Comparison of ENCODE assay signal across 10 mouse cellular contexts in genomic region chr11:82683765-82684505, GRCm38 (mm10).
A peak's percentile ranks its signal among the peaks of the same experiment; 100 is the strongest.
DNase-seq lines count a peak whose midpoint lies in the region; ATAC-seq and TF ChIP-seq lines count a peak whose summit lies in the region.
"Had no signal": no experiment of that assay in that cellular context is flagged by ENCODE, and none has a peak within 500 bp of the region (broad histone marks: within the 10 kb centered on the region; RNA-seq: fewer than 3 reads in every experiment).

No protein-coding gene starts in this region.

- 50% methylated on average over 12 of the region's 12 CpGs for WGBS in kidney, postnatal 0 days
- 36% methylated on average over 12 of the region's 12 CpGs for WGBS in small intestine, adult 2 months
- 45% methylated on average over 12 of the region's 12 CpGs for whole genome bisulfite sequencing in heart, embryonic 12.5 days

- no peak for TF ChIP-seq POLR2A in ES-Bruce4 (IDR thresholded peaks at IDR 0.05; ENCODE audit: insufficient read depth, low read length)
- no peak for TF ChIP-seq POLR2A in small intestine, adult 2 months (IDR thresholded peaks at IDR 0.05; ENCODE audit: low read depth, low read length)

- H3K4me3 ChIP-seq in kidney, postnatal 0 days (replicated peaks; ENCODE audit: low read depth, low read length), result no peak overlapping the region
- no peak overlapping the region for H3K4me3 ChIP-seq in ES-Bruce4 (ENCODE audit: low read depth, low read length)
- no peak overlapping the region for H3K4me3 ChIP-seq in small intestine, adult 2 months (ENCODE audit: low read depth, low read length)
- no peak overlapping the region for H3K4me3 ChIP-seq in heart, embryonic 12.5 days

- H3K9me3 ChIP-seq in kidney, postnatal 0 days (replicated peaks; ENCODE audit: low read length), result no peaks in the 10 kb centered on the region
- no peaks in the 10 kb centered on the region for H3K9me3 ChIP-seq in ES-Bruce4 (replicated peaks; ENCODE audit: control insufficient read depth, insufficient read depth, low read length, poor library complexity, severe bottlenecking)
- H3K9me3 ChIP-seq in heart, embryonic 12.5 days (replicated peaks), result no peaks in the 10 kb centered on the region

- intact Hi-C loops in left cerebral cortex, postnatal 4 days (cut with DNase I), result loop anchor here (10.0 kb wide), 1 partner anchor 429 kb away; no protein-coding TSS in a partner anchor

- ATAC-seq in kidney, postnatal 0 days (replicated peaks; ENCODE audit: low FRiP score, low read depth), result no peak
- no peak for ATAC-seq in heart, embryonic 12.5 days (ENCODE audit: insufficient number of reproducible peaks, low FRiP score)
- ATAC-seq: Patski had no signal

- H3K4me2 ChIP-seq in kidney, postnatal 0 days (ENCODE audit: low read length), result no peak overlapping the region
- H3K4me2 ChIP-seq in heart, embryonic 12.5 days, result no peak overlapping the region

- H3K27ac ChIP-seq in kidney, postnatal 0 days, result no peak overlapping the region
- H3K27ac ChIP-seq in ES-Bruce4 (ENCODE audit: insufficient read depth, low read length), result no peak overlapping the region
- no peak overlapping the region for H3K27ac ChIP-seq in small intestine, adult 2 months (ENCODE audit: insufficient read depth, low read depth, low read length)
- no peak overlapping the region for H3K27ac ChIP-seq in heart, embryonic 12.5 days (ENCODE audit: poor library complexity, severe bottlenecking)
- H3K27ac ChIP-seq: macrophage had no signal

- TF ChIP-seq CTCF in kidney, postnatal 0 days (IDR thresholded peaks at IDR 0.05; ENCODE audit: low read depth), result peak; percentile 74
- TF ChIP-seq CTCF in ES-Bruce4 (IDR thresholded peaks at IDR 0.05; ENCODE audit: low read depth, low read length), result peak; percentile 71
- peak; percentile 16; the same call in 1 of the 2 replicates for TF ChIP-seq CTCF in small intestine, adult 2 months (IDR thresholded peaks at IDR 0.05; ENCODE audit: extremely low read depth, insufficient read length, insufficient replicate concordance, low read depth, low read length)

- no peak overlapping the region for H3K9ac ChIP-seq in kidney, postnatal 0 days (ENCODE audit: low read depth, low read length)
- no peak overlapping the region for H3K9ac ChIP-seq in ES-Bruce4 (ENCODE audit: low read depth, poor library complexity, severe bottlenecking)
- H3K9ac ChIP-seq in heart, embryonic 12.5 days, result no peak overlapping the region

- peak; percentile 32 for DNase-seq in kidney, postnatal 0 days (ENCODE audit: low spot score)
- DNase-seq in kidney, adult 8-10 months, result no peak
- DNase-seq in cerebellum, postnatal 10 days, result peak; percentile 81 to 87
- peak; percentile 44 to 45 for DNase-seq in frontal cortex, postnatal 36 days (ENCODE audit: low spot score in 2 of 2)
- DNase-seq in left cerebral cortex, postnatal 4 days, result peak; percentile 59

- no peaks in the 10 kb centered on the region for H3K36me3 ChIP-seq in kidney, postnatal 0 days (ENCODE audit: insufficient read depth, low read length)
- H3K36me3 ChIP-seq in ES-Bruce4 (ENCODE audit: control insufficient read depth, insufficient read depth, low read length, poor library complexity, severe bottlenecking), result no peaks in the 10 kb centered on the region
- no peaks in the 10 kb centered on the region for H3K36me3 ChIP-seq in small intestine, adult 2 months (ENCODE audit: control insufficient read depth, insufficient read depth, low read length)
- no peaks in the 10 kb centered on the region for H3K36me3 ChIP-seq in heart, embryonic 12.5 days

- no peaks in the 10 kb centered on the region for H3K27me3 ChIP-seq in kidney, postnatal 0 days (ENCODE audit: insufficient read depth, low read length)
- H3K27me3 ChIP-seq in ES-Bruce4 (ENCODE audit: control insufficient read depth, insufficient read depth, low read length, poor library complexity, severe bottlenecking), result no peaks in the 10 kb centered on the region
- H3K27me3 ChIP-seq in small intestine, adult 2 months (ENCODE audit: control insufficient read depth, insufficient read depth, low read length), result no peaks in the 10 kb centered on the region
- H3K27me3 ChIP-seq in heart, embryonic 12.5 days (replicated peaks), result peaks cover 28% of the 10 kb centered on the region

- no peaks in the 10 kb centered on the region for H3K4me1 ChIP-seq in kidney, postnatal 0 days (replicated peaks; ENCODE audit: insufficient read depth, low read length)
- no peaks in the 10 kb centered on the region for H3K4me1 ChIP-seq in ES-Bruce4 (ENCODE audit: control insufficient read depth, insufficient read depth, low read length)
- H3K4me1 ChIP-seq in small intestine, adult 2 months (ENCODE audit: control insufficient read depth, insufficient read depth, insufficient read length, low read length), result no peaks in the 10 kb centered on the region
- no peaks in the 10 kb centered on the region for H3K4me1 ChIP-seq in heart, embryonic 12.5 days (replicated peaks)

- no peak for TF ChIP-seq EP300 in ES-Bruce4 (IDR thresholded peaks at IDR 0.05; ENCODE audit: insufficient read depth, low read depth, low read length)

Comparison
In these comparisons a context has a peak if more than half of its experiments do, and no peak if none do; other contexts are left out.
1. DNase-seq: peak in kidney, postnatal 0 days (single experiment), cerebellum, postnatal 10 days (2 of 2), frontal cortex, postnatal 36 days (2 of 2) and left cerebral cortex, postnatal 4 days (single experiment); none in kidney, adult 8-10 months (0 of 2).
2. CTCF ChIP-seq: peak in every context shown above with its lines; median percentile 74 in kidney, postnatal 0 days; 71 in ES-Bruce4; 16 in small intestine, adult 2 months.